ENCODE assay signal across 25 mouse cellular contexts in the genomic region with DNA sequence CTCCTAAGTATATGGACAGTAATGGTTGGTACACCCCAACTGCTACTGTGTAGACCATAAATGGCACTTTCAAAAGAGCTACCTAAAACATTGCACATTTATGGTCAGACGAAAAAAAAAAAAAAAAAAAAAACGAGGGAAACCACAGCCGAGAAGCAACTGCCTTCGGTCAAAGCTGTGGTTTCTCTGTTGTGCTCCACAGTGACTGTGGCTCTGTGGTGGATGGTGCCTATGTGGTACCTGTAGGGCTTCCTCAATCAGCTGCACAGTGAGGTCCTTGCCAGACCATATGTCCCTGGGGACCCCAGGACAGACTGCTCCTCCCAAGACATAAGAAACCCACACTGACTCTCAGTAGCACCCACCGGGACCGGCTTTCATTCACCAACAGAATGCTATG. TPM values are rescaled to one million over a fixed set of nuclear protein-coding genes. Genes with fewer than 3 reads are reported as not detected.
DNase-seq lines count a peak whose midpoint lies in the region; ATAC-seq and TF ChIP-seq lines count a peak whose summit lies in the region.
"Had no signal": no experiment of that assay in that cellular context is flagged by ENCODE, and none has a peak within 500 bp of the region (broad histone marks: within the 10 kb centered on the region; RNA-seq: fewer than 3 reads in every experiment).

No protein-coding gene starts in this region.

- TF ChIP-seq CTCF in heart, adult 2 months (IDR thresholded peaks at IDR 0.05) = no peak

- no peak for ATAC-seq in heart, embryonic 11.5 days (replicated peaks; ENCODE audit: insufficient number of reproducible peaks, low FRiP score, low TSS enrichment)
- ATAC-seq in intestine, embryonic 16.5 days = no peak
- ATAC-seq: activated CD4-positive, CD25-positive, alpha-beta regulatory T cell, adult 4 months; forebrain, embryonic 16.5 days; midbrain, embryonic 13.5 days had no signal

- peaks cover 28% of the 10 kb centered on the region for H3K36me3 ChIP-seq in heart, adult 2 months (ENCODE audit: control insufficient read depth, insufficient read depth, low read length)
- H3K36me3 ChIP-seq in heart, embryonic 11.5 days (ENCODE audit: control insufficient read depth, insufficient read depth, low read length) = no peaks in the 10 kb centered on the region
- H3K36me3 ChIP-seq in intestine, embryonic 16.5 days (ENCODE audit: control insufficient read depth, insufficient read depth, low read length) = no peaks in the 10 kb centered on the region
- H3K36me3 ChIP-seq: hindbrain, embryonic 12.5 days; limb, embryonic 13.5 days; liver, embryonic 15.5 days; midbrain, embryonic 13.5 days had no signal

- 44% methylated on average over 6 of the region's 6 CpGs for WGBS in heart, adult 2 months
- 78% methylated on average over 6 of the region's 6 CpGs for WGBS in heart, embryonic 11.5 days (ENCODE audit: insufficient replicate concordance)
- WGBS in intestine, embryonic 16.5 days = 63% methylated on average over 6 of the region's 6 CpGs

- no peaks in the 10 kb centered on the region for H3K27me3 ChIP-seq in heart, adult 2 months (ENCODE audit: control insufficient read depth, insufficient read depth, low read length)
- H3K27me3 ChIP-seq in heart, embryonic 11.5 days (ENCODE audit: control insufficient read depth, insufficient read depth, low read length) = no peaks in the 10 kb centered on the region
- H3K27me3 ChIP-seq in intestine, embryonic 16.5 days (replicated peaks; ENCODE audit: control insufficient read depth, insufficient read depth, low read length) = no peaks in the 10 kb centered on the region
- H3K27me3 ChIP-seq: limb, embryonic 13.5 days; midbrain, embryonic 13.5 days had no signal

- H3K27ac ChIP-seq in heart, adult 2 months = peak overlapping the region; percentile 78
- no peak overlapping the region for H3K27ac ChIP-seq in heart, embryonic 11.5 days (ENCODE audit: low read depth, low read length)
- H3K27ac ChIP-seq in brown adipose tissue, adult 24 weeks (replicated peaks; ENCODE audit: low read depth, low read length) = peak overlapping the region; percentile 34
- peak overlapping the region; percentile 36; the same call in 1 of the 2 replicates for H3K27ac ChIP-seq in intestine, embryonic 16.5 days (ENCODE audit: low read length)
- H3K27ac ChIP-seq: forebrain, embryonic 10.5 days; hindbrain, embryonic 12.5 days; limb, embryonic 13.5 days; liver, embryonic 15.5 days; midbrain, embryonic 13.5 days had no signal

- TF ChIP-seq EP300 in heart, adult 2 months (IDR thresholded peaks at IDR 0.05; ENCODE audit: insufficient read depth, low read depth, low read length) = no peak

- no peak overlapping the region for H3K4me2 ChIP-seq in heart, embryonic 11.5 days
- no peak overlapping the region for H3K4me2 ChIP-seq in intestine, embryonic 16.5 days (ENCODE audit: low read depth, low read length)
- H3K4me2 ChIP-seq: hindbrain, embryonic 12.5 days; limb, embryonic 13.5 days; liver, embryonic 15.5 days; midbrain, embryonic 13.5 days had no signal

- peaks cover 59% of the 10 kb centered on the region for H3K4me1 ChIP-seq in heart, adult 2 months (ENCODE audit: control insufficient read depth, insufficient read depth, low read length)
- H3K4me1 ChIP-seq in heart, embryonic 11.5 days (ENCODE audit: control insufficient read depth, insufficient read depth, low read length) = peaks cover 63% of the 10 kb centered on the region
- peaks cover 77% of the 10 kb centered on the region for H3K4me1 ChIP-seq in brown adipose tissue, adult 24 weeks (ENCODE audit: control insufficient read depth, insufficient read depth, insufficient read length, low read length)
- H3K4me1 ChIP-seq in intestine, embryonic 16.5 days (ENCODE audit: control insufficient read depth, insufficient read depth, low read length) = peaks cover 39% of the 10 kb centered on the region

- DNase-seq in heart, adult 2 months = no peak
- peak; percentile 33 for DNase-seq in 3134 (ENCODE audit: extremely low read depth, insufficient read length, low spot score)
- DNase-seq in embryo, embryonic 11 days = no peak
- DNase-seq in neural tube, embryonic 10.5 days (ENCODE audit: extremely low spot score, low spot score) = no peak
- DNase-seq in left cerebral cortex, adult 11 months (ENCODE audit: low spot score) = no peak
- DNase-seq: adrenal gland, adult 8-10 months; cerebellum, adult 8-10 months; cerebellum, postnatal 36 days; gastrocnemius, postnatal 25 days; heart, postnatal 10 days; kidney, adult 8-10 months; kidney, postnatal 10 days; right cerebral cortex, postnatal 14 days had no signal

- intact Hi-C loops in heart, adult 2 months (cut with DNase I) = no loop called here

- no peak overlapping the region for H3K9ac ChIP-seq in heart, adult 2 months (ENCODE audit: low read depth, low read length)
- H3K9ac ChIP-seq in heart, embryonic 11.5 days (ENCODE audit: low read depth, low read length) = no peak overlapping the region
- no peak overlapping the region for H3K9ac ChIP-seq in intestine, embryonic 16.5 days (ENCODE audit: low read depth, low read length)
- H3K9ac ChIP-seq: hindbrain, embryonic 12.5 days; limb, embryonic 13.5 days; liver, embryonic 15.5 days; midbrain, embryonic 13.5 days had no signal

- H3K79me2 ChIP-seq in heart, adult 2 months (replicated peaks; ENCODE audit: control insufficient read depth, insufficient read depth, low read length) = peaks cover 3% of the 10 kb centered on the region; the same call in 1 of the 2 replicates

- H3K4me3 ChIP-seq in heart, adult 2 months = no peak overlapping the region
- H3K4me3 ChIP-seq in heart, embryonic 11.5 days (ENCODE audit: low read depth, low read length) = no peak overlapping the region
- H3K4me3 ChIP-seq in brown adipose tissue, adult 24 weeks (ENCODE audit: insufficient read depth, low read depth, low read length) = no peak overlapping the region
- no peak overlapping the region for H3K4me3 ChIP-seq in intestine, embryonic 16.5 days (ENCODE audit: low read length)
- H3K4me3 ChIP-seq: forebrain, embryonic 10.5 days; heart, embryonic 10.5 days; hindbrain, embryonic 12.5 days; limb, embryonic 13.5 days; liver, embryonic 15.5 days; megakaryocyte, embryonic 14.5 days; midbrain, embryonic 13.5 days had no signal

- TF ChIP-seq POLR2A in heart, adult 2 months (IDR thresholded peaks at IDR 0.05; ENCODE audit: insufficient read depth, low read depth, low read length) = no peak

- H3K9me3 ChIP-seq in heart, embryonic 11.5 days (replicated peaks; ENCODE audit: control insufficient read depth, low read length) = no peaks in the 10 kb centered on the region
- H3K9me3 ChIP-seq in intestine, embryonic 16.5 days (ENCODE audit: control insufficient read depth, low read length) = no peaks in the 10 kb centered on the region
- H3K9me3 ChIP-seq: forebrain, embryonic 10.5 days; heart, embryonic 10.5 days; hindbrain, embryonic 12.5 days; limb, embryonic 13.5 days; liver, embryonic 15.5 days; midbrain, embryonic 13.5 days had no signal

RNA-seq across cellular contexts. Expression of a gene that starts 36.3 kb away (rescaled TPM):
- 100 to 1,000 TPM; 139 to 172 TPM for total RNA-seq in heart, adult 2 months (2021)
- 104 and 139 TPM in 2 replicates for polyA plus RNA-seq in heart, adult 2 months (2012; rRNA removed)
- polyA plus RNA-seq in heart, embryonic 11.5 days (2014; fragmentation: Nextera tagmentation; extraction: Ambion mirVana) = 40.6 and 51.0 TPM in 2 replicates
- 51.1 and 77.2 TPM in 2 replicates for polyA plus RNA-seq in brown adipose tissue, adult 24 weeks (2012; ENCODE audit: insufficient read depth, insufficient read length, missing spikeins)
- polyA plus RNA-seq in intestine, embryonic 16.5 days (2015; fragmentation: Nextera tagmentation; extraction: Ambion mirVana) = 39.1 and 50.2 TPM in 2 replicates
- polyA plus RNA-seq: activated CD4-positive, CD25-positive, alpha-beta regulatory T cell, adult 4 months had no signal

RNA-seq across cellular contexts. Expression of a gene that starts 36.3 kb away (rescaled TPM):
- 100 to 1,000 TPM; 221 to 311 TPM for total RNA-seq in heart, adult 2 months (2021)
- 258 and 384 TPM in 2 replicates for polyA plus RNA-seq in heart, adult 2 months (2012; rRNA removed)
- polyA plus RNA-seq in heart, embryonic 11.5 days (2014; fragmentation: Nextera tagmentation; extraction: Ambion mirVana) = 150 and 187 TPM in 2 replicates
- 142 and 186 TPM in 2 replicates for polyA plus RNA-seq in brown adipose tissue, adult 24 weeks (2012; ENCODE audit: insufficient read depth, insufficient read length, missing spikeins)
- polyA plus RNA-seq in intestine, embryonic 16.5 days (2015; fragmentation: Nextera tagmentation; extraction: Ambion mirVana) = 136 and 172 TPM in 2 replicates
- polyA plus RNA-seq: activated CD4-positive, CD25-positive, alpha-beta regulatory T cell, adult 4 months had no signal
